Mouse (Mus musculus): Measurements from ENCODE around the gene Hbb-bt.
"Not testable (repeated sequence)": the region's sequence is repeated elsewhere in the genome, so short reads cannot be mapped to it uniquely, and the experiment has no call there.

- not testable (repeated sequence) for TF ChIP-seq POLR2A (IDR thresholded peaks at IDR 0.05; ENCODE audit: low read depth, low read length); CTCF (IDR thresholded peaks at IDR 0.05; ENCODE audit: extremely low read depth, insufficient read depth, insufficient read length, insufficient replicate concordance)
These were observed 644 bp downstream of the Hbb-bt start for GRCm38 (mm10) chr7:103813152-103813551.
